Mouse (Mus musculus) kidney, adult 9 months (tissue): ENCODE data around the gene Lrrc51.
"Not testable (repeated sequence)": the region's sequence is repeated elsewhere in the genome, so short reads cannot be mapped to it uniquely, and the experiment has no call there.

Experiments used
- DNase-seq: peaks from one replicate; pipeline ENCODE4 v3.0.0; 2022

Lrrc51 gene

GRCm38 (mm10) chr7:101937569-101937968 is 3.9 kb upstream of the Lrrc51 start:
- DNase-seq: no peak

DNA sequence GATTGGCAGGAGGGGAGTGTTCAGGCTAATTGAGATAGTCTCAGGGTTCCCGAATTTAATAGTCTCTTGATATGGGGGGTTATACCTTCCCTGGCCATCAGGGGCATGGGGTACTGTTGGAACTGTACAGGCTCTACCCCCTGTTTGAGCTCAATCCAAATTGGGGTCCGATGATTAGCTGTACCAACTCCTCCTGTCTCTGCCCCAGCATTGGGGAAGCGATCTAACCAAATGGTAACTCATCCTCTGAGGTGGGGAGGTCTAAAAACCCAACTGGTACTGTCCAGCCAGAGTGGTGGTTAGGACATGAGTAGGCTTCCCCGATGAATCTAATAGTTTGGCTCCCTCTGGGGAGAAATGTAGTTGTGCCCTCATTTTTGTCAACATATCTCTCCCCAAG is 3.3 kb upstream of the Lrrc51 start:
- no peak for DNase-seq

GRCm38 (mm10) chr7:101935957-101936356 is 2.3 kb upstream of the Lrrc51 start:
- DNase-seq: no peak

DNA sequence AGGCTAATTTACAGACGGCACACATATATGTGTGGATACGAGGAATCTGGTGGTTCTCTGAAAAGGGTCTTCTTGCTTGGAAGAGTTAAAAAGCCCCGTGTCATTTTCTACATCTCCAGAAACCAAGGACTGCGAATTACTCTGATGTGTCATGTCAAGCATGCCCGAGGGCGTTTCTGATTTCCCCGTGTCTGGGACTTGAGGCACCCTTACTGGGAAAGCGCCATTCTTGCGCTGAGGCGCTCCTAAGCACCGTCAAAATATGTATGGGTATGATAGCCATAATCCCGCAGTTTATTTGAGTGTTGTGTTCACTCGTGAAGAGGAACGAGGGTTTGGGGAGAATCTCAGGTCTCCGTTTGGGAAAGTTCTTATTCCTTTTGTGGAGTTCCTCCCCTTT is 395 bp downstream of the Lrrc51 start:
- peak; percentile 46 for DNase-seq

DNA sequence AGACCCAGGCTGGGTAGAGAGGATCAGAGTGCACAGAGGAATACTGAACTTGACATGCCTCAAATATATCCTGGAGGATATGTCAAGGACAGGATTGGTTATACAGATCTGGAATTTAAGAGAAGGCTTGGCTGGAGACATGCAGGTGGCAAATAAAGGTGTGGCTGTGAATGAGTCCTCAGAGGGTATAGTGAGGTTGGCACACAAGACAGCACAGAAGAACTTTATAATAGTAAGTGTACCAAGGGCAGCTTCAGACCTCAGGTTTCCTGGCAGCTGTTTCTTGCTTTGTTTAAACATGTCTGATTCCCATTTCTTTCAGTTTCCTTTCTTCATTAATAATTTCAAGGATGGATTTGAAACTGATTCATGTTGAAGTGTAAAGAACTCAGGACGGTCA is 1.1 kb downstream of the Lrrc51 start:
- DNase-seq: no peak

GRCm38 (mm10) chr7:101928093-101928492 is 5.6 kb downstream of the Lrrc51 start:
- no peak for DNase-seq

DNA sequence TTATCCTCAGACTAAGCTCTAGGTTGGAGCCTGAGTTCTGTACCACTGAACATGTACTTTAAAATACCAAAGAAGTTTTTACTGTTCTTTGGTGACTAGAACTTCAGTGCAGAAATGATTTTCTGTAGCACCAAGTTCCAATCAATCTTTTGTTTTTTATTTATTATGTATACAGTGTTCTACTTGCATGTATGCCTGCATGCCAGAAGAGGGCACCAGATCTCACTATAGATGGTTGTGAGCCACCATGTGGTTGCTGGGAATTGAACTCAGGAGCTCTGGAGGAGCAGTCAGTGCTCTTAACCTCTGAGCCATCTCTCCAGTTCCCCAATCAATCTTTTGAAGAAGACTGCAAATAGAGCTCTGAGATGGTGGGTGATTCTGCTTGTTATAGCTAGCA is 7.8 kb downstream of the Lrrc51 start:
- DNase-seq: not testable (repeated sequence)

DNA sequence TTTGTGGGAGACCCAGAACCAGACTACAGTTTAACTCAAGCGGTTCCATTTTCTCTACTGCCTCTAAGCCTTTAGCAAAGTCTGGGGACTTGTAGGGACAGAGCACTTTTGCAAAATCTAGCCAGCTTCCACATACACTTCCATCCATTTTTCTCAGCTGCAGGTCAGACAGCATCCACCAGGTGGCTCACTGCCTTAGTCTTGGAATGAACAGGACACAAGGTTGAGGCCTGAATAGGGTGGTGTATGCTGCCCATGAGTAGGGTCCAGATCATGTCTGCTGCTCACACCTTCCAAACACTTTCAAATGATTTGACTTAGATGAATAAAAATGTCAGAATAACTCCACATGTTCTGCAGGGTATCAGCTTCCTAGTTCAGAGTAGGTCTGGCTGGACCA is 15.6 kb downstream of the Lrrc51 start:
- DNase-seq: peak; percentile 72

DNA sequence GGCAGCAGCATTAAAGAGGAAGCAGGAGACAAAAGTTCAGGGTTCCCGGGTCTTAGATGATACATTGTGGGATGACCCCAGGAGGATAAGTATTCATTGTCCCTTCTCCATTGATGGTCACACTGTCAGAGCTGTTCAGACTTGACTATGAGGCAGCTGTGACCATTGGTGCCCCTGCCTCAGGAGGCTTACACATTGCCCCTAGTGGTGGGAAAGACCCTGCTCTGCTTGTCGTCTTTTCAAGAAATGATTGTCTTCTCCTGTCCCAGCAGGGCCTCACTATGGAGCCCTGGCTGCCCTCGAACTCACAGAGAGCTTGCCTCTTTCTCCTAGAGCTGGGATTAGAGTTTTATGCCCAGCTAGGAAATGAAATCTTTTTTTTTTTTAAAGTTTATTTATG is 21.7 kb downstream of the Lrrc51 start:
- no peak for DNase-seq

- DNase-seq: peak; percentile 56
Observed at GRCm38 (mm10) chr7:101910138-101910537, 23.6 kb downstream of the Lrrc51 start.

- DNase-seq: no peak
Observed at GRCm38 (mm10) chr7:101908367-101908766, 25.3 kb downstream of the Lrrc51 start.

DNA sequence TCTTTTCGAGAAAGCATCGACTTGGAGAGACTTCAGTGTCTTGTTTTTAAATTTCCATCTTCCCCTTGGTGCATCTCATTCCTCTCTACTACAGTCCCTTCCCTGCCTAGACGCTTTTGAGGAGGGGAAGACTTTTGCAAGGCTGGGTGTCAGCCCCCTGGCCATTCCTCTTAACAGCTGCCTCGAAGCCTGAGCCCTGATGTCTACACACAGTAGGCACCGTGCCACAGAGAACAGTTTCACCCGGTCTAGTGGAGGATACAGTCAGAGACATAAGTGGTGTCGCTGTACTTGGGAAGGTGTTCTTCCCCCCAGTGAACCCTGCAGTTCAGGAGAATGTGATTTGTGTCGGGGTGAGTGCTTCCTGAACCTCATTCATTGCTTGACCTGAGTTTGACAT is 27.0 kb downstream of the Lrrc51 start:
- no peak for DNase-seq

DNA sequence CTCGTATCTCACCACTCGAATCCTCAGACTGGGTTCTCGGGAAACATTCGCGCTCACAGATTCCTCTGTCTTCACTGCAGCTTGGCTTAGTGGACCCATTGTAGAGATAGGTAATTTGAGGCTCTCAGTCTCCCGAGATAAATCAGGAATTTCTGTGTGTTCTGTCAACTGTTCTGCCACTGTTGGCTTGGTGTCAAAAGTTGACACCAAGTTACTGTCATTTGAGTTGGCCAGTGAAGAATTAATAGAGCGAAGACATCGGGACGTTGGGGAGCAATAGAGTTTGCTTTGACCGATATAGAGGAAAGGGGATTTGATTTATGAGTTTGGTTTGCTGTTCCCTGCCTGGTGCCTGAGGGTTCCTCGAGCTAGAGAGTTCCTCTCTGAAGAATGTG is 27.4 kb downstream of the Lrrc51 start, which contains the start of gene Tomt:
TSS of gene Tomt (minus strand) at position 73 of the 395 bp plus-strand sequence.
- no peak for DNase-seq

DNA sequence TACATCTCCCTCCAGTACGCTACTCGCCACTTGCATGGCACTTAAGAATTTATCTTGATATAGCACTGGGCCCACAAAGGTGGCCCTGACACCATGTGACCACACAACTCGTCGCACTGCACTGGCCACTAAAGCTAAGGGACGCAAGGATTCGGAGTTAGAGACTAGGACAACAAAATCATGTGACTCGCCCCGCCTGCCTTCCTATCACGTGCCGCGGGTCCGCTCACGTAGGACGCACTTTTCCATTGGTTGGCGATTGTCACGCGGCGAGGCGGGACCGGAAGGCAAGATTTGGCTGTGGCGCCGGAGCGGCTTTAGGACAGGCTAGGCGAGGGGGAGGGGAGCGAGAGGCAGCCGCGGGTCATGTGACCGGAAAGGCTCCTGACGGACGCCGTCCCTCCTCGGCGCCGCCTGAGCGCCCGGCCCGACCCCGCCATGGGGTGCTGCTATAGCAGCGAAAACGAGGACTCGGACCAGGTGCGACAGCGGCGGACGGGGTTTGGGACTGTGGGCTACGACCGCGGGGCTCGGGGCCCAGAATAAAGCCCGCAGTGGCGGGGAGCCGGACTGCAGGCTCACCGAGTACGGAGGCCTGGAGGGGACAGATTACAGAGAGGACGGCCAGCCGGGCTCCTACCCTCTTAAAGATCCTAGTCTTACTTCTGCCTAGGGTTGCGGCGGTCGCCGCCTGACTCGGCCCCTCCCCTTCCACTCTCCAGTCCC is 28.0 kb downstream of the Lrrc51 start, which contains the start of gene Lamtor1:
TSS of gene Lamtor1 (plus strand) at position 344 of the 726 bp plus-strand sequence.
- DNase-seq: peak; percentile 100

GRCm38 (mm10) chr7:101902846-101903245 is 30.8 kb downstream of the Lrrc51 start:
- no peak for DNase-seq

GRCm38 (mm10) chr7:101901969-101902368 is 31.7 kb downstream of the Lrrc51 start:
- no peak for DNase-seq

DNA sequence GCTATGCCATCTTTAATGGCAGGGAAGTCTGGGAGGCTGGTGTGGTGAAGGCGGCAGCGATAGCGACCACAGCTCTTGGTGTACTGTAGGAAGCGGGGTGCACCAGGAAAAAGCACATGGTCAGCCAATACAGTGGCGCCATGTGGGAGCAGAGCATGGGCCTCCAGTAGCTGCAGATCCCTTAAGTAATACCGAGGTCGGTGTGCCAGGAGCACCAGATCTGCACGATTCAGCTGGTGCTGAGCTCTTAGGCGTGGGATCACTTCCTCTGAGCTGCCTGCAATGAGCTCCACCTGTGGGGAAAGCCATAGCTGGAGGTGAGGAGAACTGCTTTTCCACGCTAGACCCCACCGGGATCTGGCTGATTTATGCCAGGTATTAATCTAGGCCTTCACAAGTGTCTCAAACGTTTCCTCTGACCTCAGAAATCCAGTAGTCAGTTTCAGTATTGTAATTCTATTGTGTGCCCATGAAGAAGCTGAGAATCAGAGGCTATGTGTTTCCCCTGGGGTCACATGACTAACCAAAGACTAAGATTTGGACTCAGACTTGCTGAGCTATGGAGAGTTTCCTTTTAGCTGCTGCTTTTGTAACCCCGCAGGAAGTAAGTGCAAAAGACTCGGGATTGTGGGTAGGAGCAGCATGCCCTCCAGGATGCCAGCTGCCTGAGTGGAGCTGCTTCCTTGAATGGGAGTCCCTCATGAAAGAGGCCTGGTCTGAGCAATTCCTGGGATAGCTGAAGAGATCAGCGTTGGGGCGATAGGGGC is 33.2 kb downstream of the Lrrc51 start:
- no peak for DNase-seq

- peak; percentile 99 for DNase-seq
Observed at GRCm38 (mm10) chr7:101896104-101897066, 37.3 kb downstream of the Lrrc51 start.

DNA sequence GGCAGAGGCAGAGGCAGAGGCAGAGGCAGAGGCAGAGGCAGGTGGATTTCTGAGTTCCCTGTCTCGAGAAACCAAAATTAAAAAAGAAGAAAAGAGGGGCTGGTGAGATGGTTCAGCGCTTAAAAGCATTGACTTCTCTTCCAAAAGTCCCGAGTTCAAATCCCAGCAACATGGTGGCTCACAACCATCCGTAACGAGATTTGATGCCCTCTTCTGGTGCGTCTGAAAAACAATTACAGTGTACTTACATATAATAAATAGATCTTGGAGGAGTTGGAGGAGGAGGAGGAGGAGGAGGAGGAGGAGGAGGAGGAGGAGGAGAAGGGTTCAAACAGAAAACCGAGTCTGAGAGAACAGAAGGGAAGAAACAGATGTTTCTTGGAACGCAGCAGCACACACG is 38.0 kb downstream of the Lrrc51 start:
- DNase-seq: no peak

DNA sequence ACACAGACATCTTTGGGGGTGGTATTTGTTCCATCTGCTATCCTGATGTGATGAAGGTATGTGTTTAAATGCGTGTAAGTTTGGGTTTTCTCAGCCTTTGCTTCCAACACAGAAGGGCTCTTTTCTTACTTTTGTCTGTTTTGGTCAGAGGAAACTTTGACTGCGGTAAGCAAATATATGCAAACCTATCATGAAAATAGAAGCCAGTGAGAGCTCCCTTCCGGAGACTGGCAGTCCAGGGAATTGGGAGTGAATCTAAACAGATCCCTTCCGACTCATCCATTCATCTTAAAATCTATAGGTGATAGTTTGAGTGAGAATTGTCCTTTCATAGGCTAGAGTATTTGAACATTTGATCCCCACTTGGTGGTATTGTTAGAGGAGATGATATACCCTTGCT is 45.2 kb downstream of the Lrrc51 start:
- no peak for DNase-seq

- no peak for DNase-seq
Observed at GRCm38 (mm10) chr7:101886274-101886673, 47.4 kb downstream of the Lrrc51 start.

DNA sequence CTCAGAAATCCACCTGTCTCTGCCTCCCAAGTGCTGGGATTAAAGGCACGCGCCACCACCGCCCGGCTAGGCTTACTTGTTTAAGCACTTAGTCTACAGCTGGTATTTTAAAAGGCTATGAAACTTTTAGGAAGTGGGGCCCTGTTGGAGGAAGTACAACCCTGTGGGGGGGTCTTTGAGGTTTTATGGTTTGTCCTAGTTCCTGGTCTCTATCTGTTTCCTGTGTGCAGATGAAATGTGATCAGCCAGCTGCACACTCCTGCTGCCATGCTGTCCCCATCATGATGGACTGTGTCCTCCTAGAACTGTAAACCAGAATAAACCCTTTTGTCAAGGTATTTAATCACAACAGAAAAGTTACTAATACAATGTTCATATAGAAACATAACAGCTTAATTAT is 49.5 kb downstream of the Lrrc51 start:
- DNase-seq: no peak
